Mouse (Mus musculus) MEL (cell line): ENCODE measurements around the gene Gm45808. TPM values are rescaled to one million over a fixed set of nuclear protein-coding genes. Genes with fewer than 3 reads are reported as not detected.

ENCODE experiments used
- DNase-seq: peaks from one replicate; pipeline ENCODE4 v3.0.0; 2011; ENCODE audit warnings: low read depth, low spot score
- H3K27ac ChIP-seq: 2 replicates; pipeline ENCODE4 v1.5.1; 2012; ENCODE audit warnings: low read depth, mild to moderate bottlenecking, control low read depth, low read length, moderate library complexity; ENCODE audit not compliant: control insufficient read depth
- H3K27me3 ChIP-seq, 2 experiments: fragments of 150-350 bp in 1 of 2; sonication (generic) in 1 of 2; 2 replicates each; pipeline ENCODE4 v1.6.1; 2012; ENCODE audit warnings: low read length in 2 of 2, mild to moderate bottlenecking in 2 of 2, improper control_type of control experiment in 1 of 2, moderate library complexity in 1 of 2; ENCODE audit not compliant: insufficient read depth in 2 of 2, control insufficient read depth in 1 of 2
- H3K36me3 ChIP-seq, 2 experiments: 2 replicates each; pipeline ENCODE4 v1.6.1; 2012 to 2014; ENCODE audit warnings: low read length in 2 of 2, improper control_type of control experiment in 1 of 2, inconsistent platforms in 1 of 2, mild to moderate bottlenecking in 1 of 2; ENCODE audit not compliant: insufficient read depth in 2 of 2, control insufficient read depth in 1 of 2
- H3K4me1 ChIP-seq, 2 experiments: fragments of 150-350 bp in 1 of 2; sonication (generic) in 1 of 2; 2 replicates each; pipeline ENCODE4 v1.6.1; 2012; ENCODE audit warnings: low read length in 2 of 2, improper control_type of control experiment in 1 of 2, mild to moderate bottlenecking in 1 of 2; ENCODE audit not compliant: insufficient read depth in 2 of 2, control insufficient read depth in 1 of 2
- H3K4me3 ChIP-seq, 2 experiments: fragments of 150-350 bp in 1 of 2; sonication (generic) in 1 of 2; 2 replicates each; pipeline ENCODE4 v1.5.1; 2012; ENCODE audit warnings: low read depth in 2 of 2, low read length in 2 of 2, mild to moderate bottlenecking in 2 of 2, moderate library complexity in 2 of 2, control low read depth in 1 of 2, improper control_type of control experiment in 1 of 2; ENCODE audit not compliant: control insufficient read depth in 1 of 2, insufficient read depth in 1 of 2
- H3K79me2 ChIP-seq: 2 replicates; pipeline ENCODE4 v1.6.1; 2012; ENCODE audit warnings: mild to moderate bottlenecking, low read length, moderate library complexity; ENCODE audit not compliant: control insufficient read depth, poor library complexity, insufficient read depth
- H3K9ac ChIP-seq: 2 replicates; pipeline ENCODE4 v1.6.1; 2012; ENCODE audit warnings: low read depth, mild to moderate bottlenecking, control low read depth, low read length, moderate library complexity; ENCODE audit not compliant: control insufficient read depth, poor library complexity, severe bottlenecking
- H3K9me3 ChIP-seq: fragments of 150-350 bp; sonication (generic); replicated peaks from 2 replicates; pipeline ENCODE4 v1.6.1; 2012; ENCODE audit warnings: mild to moderate bottlenecking, low read length, improper control_type of control experiment, moderate library complexity; ENCODE audit not compliant: insufficient read depth
- E2F4 ChIP-seq: IDR thresholded peaks from 2 replicates; pipeline ENCODE4 v1.6.1; 2011; ENCODE audit warnings: low read depth, low read length, improper control_type of control experiment, borderline replicate concordance
- EP300 ChIP-seq, 2 experiments: IDR thresholded peaks; 2 replicates each; pipeline ENCODE4 v1.6.1; 2011; ENCODE audit warnings: improper control_type of control experiment in 2 of 2, low read length in 2 of 2, low read depth in 1 of 2, mild to moderate bottlenecking in 1 of 2
- ETS1 ChIP-seq: IDR thresholded peaks from 2 replicates; pipeline ENCODE4 v1.6.1; 2012; ENCODE audit warnings: low read depth, mild to moderate bottlenecking, inconsistent platforms, low read length, improper control_type of control experiment, moderate library complexity
- HCFC1 ChIP-seq: IDR thresholded peaks from 2 replicates; pipeline ENCODE4 v1.6.1; 2012; ENCODE audit warnings: low read depth, mild to moderate bottlenecking, inconsistent platforms, low read length, improper control_type of control experiment, moderate library complexity
- KAT2A ChIP-seq: conservative IDR thresholded peaks from 2 replicates; pipeline ENCODE4 v1.6.1; 2012; ENCODE audit warnings: low read depth, low read length, improper control_type of control experiment, inconsistent platforms
- MAX ChIP-seq: IDR thresholded peaks from 2 replicates; pipeline ENCODE4 v1.6.1; 2011; ENCODE audit warnings: low read length, improper control_type of control experiment
- MXI1 ChIP-seq: IDR thresholded peaks from 2 replicates; pipeline ENCODE4 v1.6.1; 2011; ENCODE audit warnings: mild to moderate bottlenecking, low read depth, low read length, improper control_type of control experiment
- MYB ChIP-seq: IDR thresholded peaks from 2 replicates; pipeline ENCODE4 v1.6.1; 2011; ENCODE audit warnings: mild to moderate bottlenecking, low read depth, low read length, improper control_type of control experiment
- NRF1 ChIP-seq: IDR thresholded peaks from 2 replicates; pipeline ENCODE4 v1.6.1; 2014; ENCODE audit warnings: low read depth, mild to moderate bottlenecking, inconsistent platforms, low read length, improper control_type of control experiment, moderate library complexity; ENCODE audit not compliant: poor library complexity, insufficient read depth, severe bottlenecking
- POLR2AphosphoS2 ChIP-seq: IDR thresholded peaks from 2 replicates; pipeline ENCODE4 v1.6.1; 2011; ENCODE audit warnings: low read length, improper control_type of control experiment
- POLR2AphosphoS5 ChIP-seq: IDR thresholded peaks from 2 replicates; pipeline ENCODE4 v1.6.1; 2012; ENCODE audit warnings: low read depth, borderline replicate concordance, mild to moderate bottlenecking, inconsistent platforms, low read length, moderate library complexity, mixed read lengths
- RAD21 ChIP-seq: IDR thresholded peaks from 2 replicates; pipeline ENCODE4 v1.6.1; 2011; ENCODE audit warnings: mild to moderate bottlenecking, low read depth, low read length, improper control_type of control experiment
- SIN3A ChIP-seq: IDR thresholded peaks from 2 replicates; pipeline ENCODE4 v1.6.1; 2012; ENCODE audit warnings: low read length, improper control_type of control experiment, inconsistent platforms
- TAL1 ChIP-seq: IDR thresholded peaks from 2 replicates; pipeline ENCODE4 v1.6.1; 2012; ENCODE audit warnings: mild to moderate bottlenecking, inconsistent platforms, low read length, moderate library complexity, mixed read lengths
- TBP ChIP-seq: IDR thresholded peaks from 2 replicates; pipeline ENCODE4 v1.8.0; 2011; ENCODE audit warnings: low read depth, low read length, improper control_type of control experiment
- USF1 ChIP-seq: IDR thresholded peaks from 2 replicates; pipeline ENCODE4 v1.6.1; 2014; ENCODE audit warnings: low read depth, mild to moderate bottlenecking, inconsistent platforms, low read length, improper control_type of control experiment, moderate library complexity
- USF2 ChIP-seq, 2 experiments: IDR thresholded peaks; 2 replicates each; pipeline ENCODE4 v1.6.1; 2011 to 2012; ENCODE audit warnings: improper control_type of control experiment in 2 of 2, low read length in 2 of 2, borderline replicate concordance in 1 of 2, inconsistent platforms in 1 of 2, low read depth in 1 of 2, mild to moderate bottlenecking in 1 of 2; ENCODE audit not compliant: insufficient read depth in 1 of 2
- ZC3H11A ChIP-seq: IDR thresholded peaks from 2 replicates; pipeline ENCODE4 v1.6.1; 2012; ENCODE audit warnings: low read depth, mild to moderate bottlenecking, inconsistent platforms, low read length, improper control_type of control experiment
- ZKSCAN1 ChIP-seq: IDR thresholded peaks from 2 replicates; pipeline ENCODE4 v1.6.1; 2012; ENCODE audit warnings: low read depth, mild to moderate bottlenecking, inconsistent platforms, low read length, improper control_type of control experiment, moderate library complexity
- ZMIZ1 ChIP-seq: IDR thresholded peaks from 2 replicates; pipeline ENCODE4 v1.6.1; 2012; ENCODE audit warnings: low read depth, mild to moderate bottlenecking, inconsistent platforms, low read length, improper control_type of control experiment, moderate library complexity
- polyA plus RNA-seq, 2 experiments: library from polyadenylated mRNA; stranded (reverse) in 1 of 2; unstranded in 1 of 2; fragments of >175 nt in 1 of 2; fragments of >200 nt in 1 of 2; gene quantifications; 2 replicates each; pipeline versions ENCODE4 v1.2.1 to v1.2.4; 2012; ENCODE audit warnings: low replicate concordance in 2 of 2, low read depth in 1 of 2; ENCODE audit not compliant: insufficient read length in 2 of 2, insufficient read depth in 1 of 2, missing spikeins in 1 of 2
- total RNA-seq: library from RNA; depleted of rRNA; stranded (reverse); fragments of 300-350 nt; gene quantifications from 2 replicates; pipeline ENCODE4 v1.2.3, GENCODE M21; 2012

Gm45808 gene
- total and polyA plus RNA-seq, 3 experiments: not detected

DNA sequence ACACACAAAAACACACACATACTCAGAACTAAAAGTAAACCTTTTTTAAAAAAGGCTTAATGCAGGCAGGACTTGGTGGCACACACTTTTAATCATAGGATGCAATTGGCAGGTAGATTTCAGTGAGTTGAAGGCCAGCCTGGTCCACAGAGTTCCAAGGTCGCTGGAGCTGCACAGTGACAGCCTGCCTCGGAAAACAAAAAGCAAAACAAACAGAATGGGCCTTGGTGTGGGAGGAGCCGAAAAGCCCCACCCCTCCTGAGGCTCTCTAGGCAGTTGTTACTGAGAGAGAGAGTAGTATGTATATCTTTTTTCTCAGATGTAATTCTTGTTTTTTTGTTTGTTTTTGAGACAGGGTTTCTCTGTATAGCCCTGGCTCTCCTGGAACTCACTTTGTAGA, 4.7 kb upstream of the Gm45808 start:
- 0 out of 2 replicates have a peak, but pooled peaks have one; percentile 12 for TF ChIP-seq ZKSCAN1
- TF ChIP-seq ZMIZ1: peak; percentile 32; the same call in 1 of the 2 replicates
- TF ChIP-seq MXI1: no peak
- DNase-seq: peak; percentile 59
- Histone ChIP-seq H3K4me3 (peak overlapping the region in 1 of 2 experiments; percentile 13; a peak in 1 of 4 replicates), H3K9ac (no peak overlapping the region), H3K4me1 (peaks cover 8 to 28% of the 10 kb centered on the region in 2 experiments), H3K27ac (no peak overlapping the region), H3K9me3 (no peaks in the 10 kb centered on the region), H3K36me3 (peaks cover 0 to 25% of the 10 kb centered on the region in 2 experiments; a peak in 3 of 4 replicates), H3K27me3 (no peaks in the 10 kb centered on the region), H3K79me2 (no peaks in the 10 kb centered on the region)

DNA sequence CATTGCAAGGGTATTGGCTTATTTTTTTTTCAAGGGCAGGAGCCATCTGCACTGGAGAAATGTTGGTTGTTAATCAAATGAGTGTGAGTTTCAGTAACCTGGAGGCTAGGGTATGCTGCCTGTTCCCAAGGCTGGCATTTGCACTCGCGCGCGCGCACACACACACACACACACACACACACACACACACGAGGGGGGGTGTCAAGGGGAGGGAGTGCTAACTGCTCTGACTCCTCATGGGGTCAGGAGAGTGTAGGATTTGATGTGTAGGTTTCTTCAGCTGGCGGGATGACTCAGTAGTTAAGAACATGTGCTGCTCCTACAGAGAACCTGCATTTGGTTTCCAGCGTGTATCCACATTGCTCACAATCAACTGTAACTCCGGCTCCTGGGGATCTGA, 4.2 kb upstream of the Gm45808 start:
- Histone ChIP-seq H3K4me1 (peaks cover 8 to 31% of the 10 kb centered on the region in 2 experiments), H3K4me3 (0 out of 4 replicates have a peak overlapping the region, but pooled peaks of 1 of the 2 experiments have one; percentile 13), H3K27me3 (no peaks in the 10 kb centered on the region), H3K9me3 (no peaks in the 10 kb centered on the region), H3K27ac (no peak overlapping the region), H3K36me3 (peaks cover 0 to 25% of the 10 kb centered on the region in 2 experiments; a peak in 3 of 4 replicates), H3K79me2 (no peaks in the 10 kb centered on the region)
- peak; percentile 35 for DNase-seq
- TF ChIP-seq USF2 (IDR thresholded peaks at IDR 0.05; ENCODE audit: borderline replicate concordance in 1 of 2, insufficient read depth in 1 of 2, low read depth in 1 of 2, low read length in 2 of 2) (no peak), ZKSCAN1 (no peak), NRF1 (no peak), POLR2AphosphoS5 (no peak), TAL1 (no peak), ETS1 (no peak), EP300 (IDR thresholded peaks at IDR 0.05; ENCODE audit: low read depth in 1 of 2, low read length in 2 of 2) (no peak), RAD21 (no peak), HCFC1 (no peak), MYB (no peak), USF1 (no peak), E2F4 (no peak), MAX (no peak), SIN3A (no peak), TBP (no peak), POLR2AphosphoS2 (no peak), KAT2A (no peak), ZC3H11A (no peak)
- TF ChIP-seq, all 39 proteins: peak for 0
- H3K9ac ChIP-seq: no peak overlapping the region
